Mouse (Mus musculus) Patski (cell line): ENCODE results near the gene Ralgds. TPM values are rescaled to one million over a fixed set of nuclear protein-coding genes. Genes with fewer than 3 reads are reported as not detected.
"Not testable (repeated sequence)": the region's sequence is repeated elsewhere in the genome, so short reads cannot be mapped to it uniquely, and the experiment has no call there.

Source experiments
- ATAC-seq: fragments of 100-300 bp; one replicate; pipeline ENCODE4 v1.8.0; 2021
- CTCF ChIA-PET: fragments of 350-600 bp; sonication (Branson Sonifier 250); formaldehyde crosslinking; loops from one replicate; lab custom pipeline; 2022; ENCODE audit warnings: inconsistent platforms; lab: Charles Lee
- POLR2A ChIA-PET: fragments of 350-600 bp; sonication (Branson Sonifier 250); formaldehyde crosslinking; loops from one replicate; lab custom pipeline; 2022; ENCODE audit warnings: antibody characterized with exemption, inconsistent platforms; lab: Charles Lee
- DNase-seq: peaks from one replicate; pipeline ENCODE4 v3.0.0-alpha.2; 2011; ENCODE audit warnings: low read depth, low spot score
- H3K27me3 ChIP-seq: fragments of 371-371 bp; one replicate; pipeline ENCODE4 v1.5.1; 2021
- CTCF ChIP-seq: fragments of 100-300 bp; IDR thresholded peaks from one replicate; pipeline ENCODE4 v1.5.1; 2021
- in situ Hi-C: fragments of 300-500 bp; cut with MboI; formaldehyde crosslinking; loops from 3 replicates; pipeline ENCODE4 v1.11.1; 2018; ENCODE audit warnings: low pct_unique_long_range_greater_than_20kb, mixed read lengths
- polyA plus RNA-seq: library from polyadenylated mRNA; unstranded; gene quantifications from one replicate; pipeline ENCODE4 v1.2.3, GENCODE M21; 2021

Ralgds gene
- polyA plus RNA-seq, 1 experiment from 2014 or later: 45.5 TPM

GRCm38 (mm10) chr2:28505795-28506194 is 7.1 kb upstream of the Ralgds start, which contains the start of gene Gm10134:
Gene Gm10134, plus strand, starts transcription at chr2:28506095.
- ChIA-PET CTCF (no interaction called here), POLR2A (interaction anchor here (0.7 kb wide), 1 partner anchor 41 kb away, joined by 4 read pairs; no protein-coding TSS in a partner anchor)

GRCm38 (mm10) chr2:28506291-28506690 is 6.6 kb upstream of the Ralgds start:
- no peak for DNase-seq
- ChIA-PET POLR2A (no interaction called here), CTCF (no interaction called here)
- TF ChIP-seq CTCF: no peak
- H3K27me3 ChIP-seq: peaks cover 12% of the 10 kb centered on the region
- in situ Hi-C loops: no loop called here
- no peak for ATAC-seq

More at GRCm38 (mm10) chr2:28505795-28506194, 7.1 kb upstream of the Ralgds start, which contains the start of gene Gm10134:
- peaks cover 12% of the 10 kb centered on the region for H3K27me3 ChIP-seq
- no peak for ATAC-seq
- DNase-seq: no peak
- in situ Hi-C loops: no loop called here
- no peak for TF ChIP-seq CTCF

GRCm38 (mm10) chr2:28511600-28511999 is 1.3 kb upstream of the Ralgds start:
- DNase-seq, POLR2A ChIA-PET, ATAC-seq, in situ Hi-C loops: not testable (repeated sequence)
- CTCF ChIA-PET: interaction anchor here (0.9 to 1.3 kb wide), 2 partner anchors 27 to 33 kb away, joined by 3 to 5 read pairs; no protein-coding TSS in a partner anchor
- peaks cover 12% of the 10 kb centered on the region for H3K27me3 ChIP-seq

- no peak for TF ChIP-seq CTCF
- DNase-seq (no peak), ATAC-seq (peak; percentile 17)
- H3K27me3 ChIP-seq: peaks cover 2% of the 10 kb centered on the region
- ChIA-PET POLR2A (interaction anchor here (1.3 kb wide), 1 partner anchor 11 kb away, joined by 3 read pairs; no protein-coding TSS in a partner anchor), CTCF (interaction anchor here (0.7 to 1.3 kb wide), 3 partner anchors 17 to 70 kb away, joined by 3 to 4 read pairs (median 3); partner anchors contain the start of genes Gbgt1 and Gtf3c5)
- in situ Hi-C loops: no loop called here
Measured at GRCm38 (mm10) chr2:28513431-28514370, 776 bp downstream of the Ralgds start.

GRCm38 (mm10) chr2:28514489-28514888 is 1.6 kb downstream of the Ralgds start:
- CTCF ChIA-PET: interaction anchor here (5.1 kb wide), 1 partner anchor 32 kb away, joined by 65 read pairs; no protein-coding TSS in a partner anchor
- no peaks in the 10 kb centered on the region for H3K27me3 ChIP-seq
- in situ Hi-C loops: no loop called here
- ATAC-seq: peak; percentile 3
- POLR2A ChIA-PET: interaction anchor here (1.1 kb wide), 1 partner anchor 69 kb away, joined by 3 read pairs; no protein-coding TSS in a partner anchor
- no peak for DNase-seq
- TF ChIP-seq CTCF: no peak

GRCm38 (mm10) chr2:28517206-28517909 is 4.4 kb downstream of the Ralgds start:
- no peak for TF ChIP-seq CTCF
- ATAC-seq (peak; percentile 66), DNase-seq (peak; percentile 70)
- POLR2A ChIA-PET: interaction anchor here (0.9 to 1.3 kb wide), 7 partner anchors 12 to 104 kb away, joined by 3 to 4 read pairs (median 3); partner anchors contain the start of gene Gfi1b
- in situ Hi-C loops: loop anchor here (5.0 kb wide), 2 partner anchors 35 to 70 kb away; no protein-coding TSS in a partner anchor
- CTCF ChIA-PET: interaction anchor here (0.7 to 5.1 kb wide), 10 partner anchors 8 to 67 kb away, joined by 3 to 65 read pairs (median 6); partner anchors contain the start of gene Gtf3c5
- H3K27me3 ChIP-seq: no peaks in the 10 kb centered on the region

- ChIA-PET CTCF (interaction anchor here (1.6 to 5.1 kb wide), 5 partner anchors 11 to 66 kb away, joined by 6 to 65 read pairs (median 13); partner anchors contain the start of gene Gtf3c5), POLR2A (interaction anchor here (1.1 kb wide), 1 partner anchor 29 kb away, joined by 4 read pairs; no protein-coding TSS in a partner anchor)
- no peak for ATAC-seq
- in situ Hi-C loops: loop anchor here (5.0 kb wide), 2 partner anchors 34 to 69 kb away; no protein-coding TSS in a partner anchor
- no peak for TF ChIP-seq CTCF
- no peak for DNase-seq
- no peaks in the 10 kb centered on the region for H3K27me3 ChIP-seq
Measured at GRCm38 (mm10) chr2:28518231-28518630, 5.3 kb downstream of the Ralgds start.

- ATAC-seq (no peak), DNase-seq (no peak)
- ChIA-PET CTCF (interaction anchor here (1.7 kb wide), 1 partner anchor 27 kb away, joined by 5 read pairs; no protein-coding TSS in a partner anchor), POLR2A (no interaction called here)
- H3K27me3 ChIP-seq: no peaks in the 10 kb centered on the region
- TF ChIP-seq CTCF: no peak
- in situ Hi-C loops: no loop called here
Measured at GRCm38 (mm10) chr2:28520581-28520980, 7.7 kb downstream of the Ralgds start.

- ChIA-PET CTCF (interaction anchor here (1.5 to 1.7 kb wide), 2 partner anchors 26 to 63 kb away, joined by 3 to 5 read pairs; no protein-coding TSS in a partner anchor), POLR2A (interaction anchor here (0.7 to 1.4 kb wide), 3 partner anchors 12 to 30 kb away, joined by 3 read pairs; no protein-coding TSS in a partner anchor)
- no peak for DNase-seq
- no peaks in the 10 kb centered on the region for H3K27me3 ChIP-seq
- no peak for ATAC-seq
- in situ Hi-C loops: no loop called here
- no peak for TF ChIP-seq CTCF
Measured at GRCm38 (mm10) chr2:28521571-28522151, 8.7 kb downstream of the Ralgds start.
